Mouse (Mus musculus): ENCODE measurements around the gene Zfp292.

DNA sequence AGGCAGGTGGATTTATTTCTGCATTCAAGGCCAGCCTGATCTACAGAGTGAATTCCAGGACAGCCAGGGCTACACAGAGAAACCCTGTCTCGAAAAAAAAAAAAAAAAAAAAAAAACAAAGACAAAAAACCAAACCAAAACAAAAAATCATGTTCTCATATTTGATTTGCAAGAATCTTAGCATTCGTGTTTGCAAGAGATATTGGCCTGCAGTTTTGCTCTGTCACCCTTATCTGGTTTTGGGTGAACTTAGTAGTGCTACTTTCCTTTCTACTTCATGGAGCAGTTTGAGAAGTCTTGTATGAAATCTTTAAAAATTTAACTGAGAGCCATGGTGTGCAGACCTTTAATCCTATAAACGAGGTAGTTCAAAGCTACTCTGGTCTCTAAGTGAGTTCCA lies 12.9 kb downstream of the Zfp292 start:
- TF ChIP-seq MYOD1 (IDR thresholded peaks at IDR 0.05; ENCODE audit: control insufficient read depth in 1 of 3, insufficient read length in 2 of 3, low read depth in 2 of 3): no peak
- TF ChIP-seq MYOG (IDR thresholded peaks at IDR 0.05; ENCODE audit: control insufficient read depth in 1 of 3, insufficient read depth in 1 of 3, insufficient read length in 2 of 3, low read depth in 2 of 3): no peak
- TF ChIP-seq POLR2A (IDR thresholded peaks at IDR 0.05; ENCODE audit: insufficient read length, low read depth): no peak
- TF ChIP-seq E2F4 (IDR thresholded peaks at IDR 0.05; ENCODE audit: insufficient read depth): no peak
- TF ChIP-seq POLR2AphosphoS2 (IDR thresholded peaks at IDR 0.05; ENCODE audit: insufficient read length, low read depth): no peak
- TF ChIP-seq REST (IDR thresholded peaks at IDR 0.05; ENCODE audit: insufficient read depth, insufficient read length): no peak
- TF ChIP-seq CEBPB (IDR thresholded peaks at IDR 0.05; ENCODE audit: insufficient read depth, poor library complexity, severe bottlenecking): no peak
- TF ChIP-seq USF1 (IDR thresholded peaks at IDR 0.05; ENCODE audit: low read depth): no peak
- no peak for TF ChIP-seq SRF (IDR thresholded peaks at IDR 0.05; ENCODE audit: control insufficient read depth, insufficient read length, low read depth)
